8 mouse cellular contexts compared by ENCODE assay signal in genomic region chr11:84879772-84880464, GRCm38 (mm10). TPM values are rescaled to one million over a fixed set of nuclear protein-coding genes. Genes with fewer than 3 reads are reported as not detected.
DNase-seq lines count a peak whose midpoint lies in the region; ATAC-seq and TF ChIP-seq lines count a peak whose summit lies in the region.

Gene Myo19, plus strand, starts transcription at chr11:84880148.
Gene Pigw, minus strand, starts transcription at chr11:84880285.

- no peaks in the 10 kb centered on the region for H3K27me3 ChIP-seq in heart, embryonic 14.5 days (ENCODE audit: control insufficient read depth, insufficient read depth, low read length)
- no peaks in the 10 kb centered on the region for H3K27me3 ChIP-seq in liver, embryonic 16.5 days (ENCODE audit: control insufficient read depth, insufficient read depth, low read depth, low read length)
- H3K27me3 ChIP-seq in neural tube, embryonic 12.5 days (replicated peaks): no peaks in the 10 kb centered on the region
- H3K27me3 ChIP-seq in testis, adult 2 months (ENCODE audit: control insufficient read depth, insufficient read depth, low read length): no peaks in the 10 kb centered on the region

- peak within 1 kb of the TSS; percentile 99 for H3K4me3 ChIP-seq in brown adipose tissue, adult 24 weeks (ENCODE audit: insufficient read depth, low read depth, low read length)
- H3K4me3 ChIP-seq in heart, embryonic 14.5 days (ENCODE audit: control insufficient read depth in 1 of 2, insufficient read depth in 1 of 2, low read depth in 1 of 2, low read length in 2 of 2): peak within 1 kb of the TSS; percentile 79 to 92
- H3K4me3 ChIP-seq in liver, embryonic 16.5 days (ENCODE audit: low read depth, low read length): peak within 1 kb of the TSS; percentile 80
- H3K4me3 ChIP-seq in neural tube, embryonic 12.5 days: peak within 1 kb of the TSS; percentile 89
- H3K4me3 ChIP-seq in testis, adult 2 months (ENCODE audit: control insufficient read depth, low read depth, low read length): peak within 1 kb of the TSS; percentile 77

- peak; percentile 55 to 61 for DNase-seq in CD8-positive naive resting alpha-beta T cell, adult 2 months (ENCODE audit: low read depth in 2 of 2, low spot score in 2 of 2)
- DNase-seq in kidney, postnatal 14 days: peak; percentile 90

- peak; percentile 89 for ATAC-seq in erythroid progenitor cell, adult 5-6 weeks (replicated peaks; ENCODE audit: low FRiP score, poor library complexity, severe bottlenecking)
- peak; percentile 91 for ATAC-seq in heart, embryonic 14.5 days (ENCODE audit: insufficient number of reproducible peaks, insufficient read depth, low FRiP score, low read depth)
- ATAC-seq in liver, embryonic 16.5 days (ENCODE audit: low read depth): peak; percentile 98
- peak; percentile 97 for ATAC-seq in neural tube, embryonic 12.5 days (ENCODE audit: low FRiP score, low read depth)

- H3K27ac ChIP-seq in brown adipose tissue, adult 24 weeks (replicated peaks; ENCODE audit: low read depth, low read length): peak within 1 kb of the TSS; percentile 61
- H3K27ac ChIP-seq in heart, embryonic 14.5 days (replicated peaks in 1 of 2; ENCODE audit: control insufficient read depth in 1 of 2, insufficient read depth in 1 of 2, low read depth in 2 of 2, low read length in 2 of 2): peak within 1 kb of the TSS; percentile 82 to 96
- peak within 1 kb of the TSS; percentile 81 for H3K27ac ChIP-seq in liver, embryonic 16.5 days (ENCODE audit: low read length)
- H3K27ac ChIP-seq in neural tube, embryonic 12.5 days: peak within 1 kb of the TSS; percentile 57
- H3K27ac ChIP-seq in testis, adult 2 months (ENCODE audit: control insufficient read depth, insufficient read depth, low read depth, low read length): peak within 1 kb of the TSS; percentile 92

- no peaks in the 10 kb centered on the region for H3K9me3 ChIP-seq in heart, embryonic 14.5 days (ENCODE audit: control insufficient read depth, low read length)
- H3K9me3 ChIP-seq in liver, embryonic 16.5 days (replicated peaks; ENCODE audit: control insufficient read depth, low read length): no peaks in the 10 kb centered on the region
- H3K9me3 ChIP-seq in neural tube, embryonic 12.5 days: no peaks in the 10 kb centered on the region

- H3K4me2 ChIP-seq in heart, embryonic 14.5 days (ENCODE audit: low read length): peak within 1 kb of the TSS; percentile 95
- peak within 1 kb of the TSS; percentile 100 for H3K4me2 ChIP-seq in liver, embryonic 16.5 days (ENCODE audit: low read depth, low read length)
- peak within 1 kb of the TSS; percentile 94 for H3K4me2 ChIP-seq in neural tube, embryonic 12.5 days (replicated peaks)

- peak within 1 kb of the TSS; percentile 95 for H3K9ac ChIP-seq in heart, embryonic 14.5 days (ENCODE audit: low read length)
- H3K9ac ChIP-seq in liver, embryonic 16.5 days (ENCODE audit: low read depth, low read length): peak within 1 kb of the TSS; percentile 89
- H3K9ac ChIP-seq in neural tube, embryonic 12.5 days: peak within 1 kb of the TSS; percentile 88

- WGBS in heart, embryonic 14.5 days: under 1% methylated on average over 76 of the region's 81 CpGs
- under 1% methylated on average over 73 of the region's 81 CpGs for WGBS in liver, embryonic 16.5 days (ENCODE audit: insufficient replicate concordance)
- under 1% methylated on average over 67 of the region's 81 CpGs for WGBS in neural tube, embryonic 12.5 days

- H3K36me3 ChIP-seq in heart, embryonic 14.5 days (ENCODE audit: control insufficient read depth, insufficient read depth, low read length): peaks cover 39% of the 10 kb centered on the region
- H3K36me3 ChIP-seq in liver, embryonic 16.5 days (ENCODE audit: control insufficient read depth, insufficient read depth): peaks cover 2% of the 10 kb centered on the region
- peaks cover 21% of the 10 kb centered on the region for H3K36me3 ChIP-seq in neural tube, embryonic 12.5 days
- no peaks in the 10 kb centered on the region; the same call in none of the 2 replicates for H3K36me3 ChIP-seq in testis, adult 2 months (ENCODE audit: control insufficient read depth, insufficient read depth, low read length)

- TF ChIP-seq CTCF in testis, adult 2 months (IDR thresholded peaks at IDR 0.05; ENCODE audit: control insufficient read depth, insufficient read depth, insufficient replicate concordance, low read depth, low read length): no peak

- TF ChIP-seq POLR2A in testis, adult 2 months (IDR thresholded peaks at IDR 0.05; ENCODE audit: control insufficient read depth, low read depth, low read length): peak; percentile 53

- H3K4me1 ChIP-seq in brown adipose tissue, adult 24 weeks (ENCODE audit: control insufficient read depth, insufficient read depth, insufficient read length, low read length): no peaks in the 10 kb centered on the region
- peaks cover 5 to 14% of the 10 kb centered on the region in 2 experiments; a peak in 3 of 4 replicates for H3K4me1 ChIP-seq in heart, embryonic 14.5 days (ENCODE audit: control insufficient read depth in 2 of 2, insufficient read depth in 2 of 2, low read length in 2 of 2)
- H3K4me1 ChIP-seq in liver, embryonic 16.5 days (ENCODE audit: control insufficient read depth, low read depth, low read length): peaks cover 19% of the 10 kb centered on the region
- peaks cover 16% of the 10 kb centered on the region for H3K4me1 ChIP-seq in neural tube, embryonic 12.5 days
- H3K4me1 ChIP-seq in testis, adult 2 months (ENCODE audit: control insufficient read depth, insufficient read depth, low read length): peaks cover 4% of the 10 kb centered on the region; the same call in 1 of the 2 replicates

RNA-seq across cellular contexts. Expression of gene Myo19, which starts in this region (rescaled TPM):
- polyA plus RNA-seq in brown adipose tissue, adult 24 weeks (2012; ENCODE audit: insufficient read depth, insufficient read length, missing spikeins): 3.5 and 3.6 TPM in 2 replicates
- total RNA-seq in erythroid progenitor cell, adult 5-6 weeks (2015; ENCODE audit: low replicate concordance): 6.1 and 15.5 TPM in 2 replicates
- total RNA-seq in erythroid progenitor cell, adult 5-6 weeks (2017; ENCODE audit: low replicate concordance): 6.5 and 10.5 TPM in 2 replicates
- polyA plus RNA-seq in heart, embryonic 14.5 days (2014; fragmentation: Nextera tagmentation; extraction: Ambion mirVana): 5.8 and 6.6 TPM in 2 replicates
- 3.0 and 3.3 TPM in 2 replicates for polyA plus RNA-seq in liver, embryonic 16.5 days (2015; fragmentation: Nextera tagmentation; extraction: Ambion mirVana)
- 8.2 and 8.8 TPM in 2 replicates for polyA plus RNA-seq in neural tube, embryonic 12.5 days (2016; fragmentation: Nextera tagmentation; extraction: Ambion mirVana)
- 24.5 and 24.7 TPM in 2 replicates for polyA plus RNA-seq in testis, adult 2 months (2012; rRNA removed)

RNA-seq across cellular contexts. Expression of gene Pigw, which starts in this region (rescaled TPM):
- 3.5 and 4.7 TPM in 2 replicates for polyA plus RNA-seq in brown adipose tissue, adult 24 weeks (2012; ENCODE audit: insufficient read depth, insufficient read length, missing spikeins)
- 1.7 and 4.7 TPM in 2 replicates for total RNA-seq in erythroid progenitor cell, adult 5-6 weeks (2015; ENCODE audit: low replicate concordance)
- total RNA-seq in erythroid progenitor cell, adult 5-6 weeks (2017; ENCODE audit: low replicate concordance): 5.0 and 6.9 TPM in 2 replicates
- 2.8 and 3.0 TPM in 2 replicates for polyA plus RNA-seq in heart, embryonic 14.5 days (2014; fragmentation: Nextera tagmentation; extraction: Ambion mirVana)
- polyA plus RNA-seq in liver, embryonic 16.5 days (2015; fragmentation: Nextera tagmentation; extraction: Ambion mirVana): 1.3 and 1.4 TPM in 2 replicates
- 1.9 and 2.8 TPM in 2 replicates for polyA plus RNA-seq in neural tube, embryonic 12.5 days (2016; fragmentation: Nextera tagmentation; extraction: Ambion mirVana)
- polyA plus RNA-seq in testis, adult 2 months (2012; rRNA removed): 1.9 and 2.9 TPM in 2 replicates

Comparison
In these comparisons a context has a peak if more than half of its experiments do, and no peak if none do; other contexts are left out.
1. Peak in every context shown above with its lines: DNase-seq, ATAC-seq, H3K4me3 ChIP-seq and H3K27ac ChIP-seq.